Mouse (Mus musculus) kidney, postnatal 0 days (tissue): ENCODE measurements around the gene 2610528J11Rik. TPM values are rescaled to one million over a fixed set of nuclear protein-coding genes. Genes with fewer than 3 reads are reported as not detected.
A peak's percentile ranks its signal among the peaks of the same experiment; 100 is the strongest.
"Not testable (repeated sequence)": the region's sequence is repeated elsewhere in the genome, so short reads cannot be mapped to it uniquely, and the experiment has no call there.

Experiments used
- ATAC-seq: fragments of 200-750 bp; cut with Nextera tagmentation; replicated peaks from 2 replicates; pipeline ENCODE4 v1.8.0; 2017; ENCODE audit warnings: low read depth, moderate number of reproducible peaks, moderate TSS enrichment, moderate library complexity; ENCODE audit not compliant: low FRiP score
- DNase-seq: peaks from one replicate; pipeline ENCODE4 v3.0.0-alpha.2; 2016; ENCODE audit warnings: low spot score
- H3K27ac ChIP-seq: fragments of 300-500 bp; sonication (generic); 2 replicates; pipeline ENCODE4 v1.5.1; 2014; ENCODE audit warnings: mild to moderate bottlenecking
- H3K27me3 ChIP-seq: fragments of 300-500 bp; sonication (generic); 2 replicates; pipeline ENCODE4 v1.6.1; 2014; ENCODE audit warnings: low read length, mixed read lengths; ENCODE audit not compliant: insufficient read depth
- H3K36me3 ChIP-seq: fragments of 300-500 bp; sonication (generic); 2 replicates; pipeline ENCODE4 v1.6.1; 2014; ENCODE audit warnings: low read length, mixed read lengths; ENCODE audit not compliant: insufficient read depth
- H3K4me1 ChIP-seq: fragments of 300-500 bp; sonication (generic); replicated peaks from 2 replicates; pipeline ENCODE4 v1.6.1; 2014; ENCODE audit warnings: antibody characterized with exemption, low read length, mixed read lengths; ENCODE audit not compliant: insufficient read depth
- H3K4me2 ChIP-seq: fragments of 300-500 bp; sonication (generic); 2 replicates; pipeline ENCODE4 v1.6.1; 2014; ENCODE audit warnings: mild to moderate bottlenecking, low read length, moderate library complexity, mixed read lengths
- H3K4me3 ChIP-seq: fragments of 300-500 bp; sonication (generic); replicated peaks from 2 replicates; pipeline ENCODE4 v1.5.1; 2014; ENCODE audit warnings: low read depth, low read length
- H3K9ac ChIP-seq: fragments of 300-500 bp; sonication (generic); 2 replicates; pipeline ENCODE4 v1.6.1; 2014; ENCODE audit warnings: low read depth, low read length
- H3K9me3 ChIP-seq: fragments of 300-500 bp; sonication (generic); replicated peaks from 2 replicates; pipeline ENCODE4 v1.6.1; 2016; ENCODE audit warnings: low read length, inconsistent platforms, mixed read lengths
- CTCF ChIP-seq: IDR thresholded peaks from 2 replicates; pipeline ENCODE4 v1.5.1; 2016; ENCODE audit warnings: antibody characterized with exemption, low read depth, mild to moderate bottlenecking, moderate library complexity
- WGBS: fragments of 180-500 bp; shearing (Covaris S2); extraction: QIAGEN DNeasy Blood & Tissue Kit; methylation state at CpG from one replicate; pipeline ENCODE4 v1.1.7; 2014; 5-methylcytosine and 5-hydroxymethylcytosine counted together
- polyA plus RNA-seq: library from polyadenylated mRNA; unstranded; fragments of >200 nt; fragmentation: Nextera tagmentation; extraction: Ambion mirVana; gene quantifications from 2 replicates; pipeline ENCODE4 v1.2.1, GENCODE M21; 2015

2610528J11Rik gene
- 63.3 and 66.5 TPM in 2 replicates for polyA plus RNA-seq

DNA sequence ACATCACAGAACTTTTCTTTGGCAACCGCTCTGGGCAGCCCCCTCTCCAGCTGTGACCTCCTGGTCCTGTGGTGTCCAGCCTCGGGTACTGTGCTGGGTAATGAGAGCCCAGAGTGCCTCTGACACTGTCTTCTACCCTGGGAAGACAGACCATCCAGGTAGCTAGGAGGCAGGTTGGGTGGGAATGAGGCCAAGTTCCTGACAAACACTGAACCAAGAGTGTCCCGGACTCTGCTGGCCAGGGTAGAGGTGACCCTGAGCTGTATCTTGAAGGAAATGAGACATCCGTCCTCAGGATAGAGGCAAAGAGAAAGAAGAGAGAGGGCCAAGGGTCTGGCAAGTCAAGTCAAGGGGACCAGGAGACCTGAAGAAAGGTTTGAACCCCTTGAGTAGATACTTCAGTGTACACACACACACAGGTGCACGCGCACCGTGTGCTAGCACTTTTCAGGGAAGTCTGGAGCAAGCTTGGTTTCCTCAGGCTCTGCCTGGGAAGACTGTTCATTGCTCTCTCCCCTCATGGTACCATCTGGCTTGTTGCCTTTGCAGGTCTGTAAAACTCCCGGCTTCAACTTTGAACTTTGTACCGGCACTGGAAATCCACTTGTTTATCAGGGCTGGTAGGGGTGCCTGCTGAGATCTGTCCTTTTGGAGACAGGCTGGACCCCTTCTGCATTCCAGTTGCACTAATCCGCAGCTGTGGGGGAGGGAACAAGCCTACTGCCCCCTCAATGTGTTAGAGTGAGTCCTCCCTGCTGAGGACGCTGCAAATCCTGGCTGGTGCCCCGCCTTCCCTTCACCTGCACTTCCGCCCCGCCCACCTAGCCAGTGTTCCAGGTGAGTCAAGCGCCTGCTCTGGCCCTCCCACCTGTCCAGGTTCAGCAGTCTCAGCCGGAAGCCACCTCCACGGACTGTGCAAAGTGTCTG is at the start of gene 2610528J11Rik:
TSS of gene 2610528J11Rik (plus strand) at position 592 of the 927 bp plus-strand sequence.
- ATAC-seq (peak; percentile 85), DNase-seq (peak; percentile 43)
- no peaks in the 10 kb centered on the region for H3K9me3 ChIP-seq
- H3K9ac ChIP-seq = peak within 1 kb of the TSS; percentile 38; the same call in 1 of the 2 replicates
- H3K27me3 ChIP-seq = no peaks in the 10 kb centered on the region
- H3K4me3 ChIP-seq = no peak within 1 kb of the TSS
- TF ChIP-seq CTCF = no peak
- WGBS = 36% methylated on average over 17 of the region's 17 CpGs
- no peaks in the 10 kb centered on the region for H3K36me3 ChIP-seq
- peak within 1 kb of the TSS; percentile 46 for H3K4me2 ChIP-seq
- peak within 1 kb of the TSS; percentile 70 for H3K27ac ChIP-seq
- no peaks in the 10 kb centered on the region; the same call in 1 of the 2 replicates for H3K4me1 ChIP-seq

DNA sequence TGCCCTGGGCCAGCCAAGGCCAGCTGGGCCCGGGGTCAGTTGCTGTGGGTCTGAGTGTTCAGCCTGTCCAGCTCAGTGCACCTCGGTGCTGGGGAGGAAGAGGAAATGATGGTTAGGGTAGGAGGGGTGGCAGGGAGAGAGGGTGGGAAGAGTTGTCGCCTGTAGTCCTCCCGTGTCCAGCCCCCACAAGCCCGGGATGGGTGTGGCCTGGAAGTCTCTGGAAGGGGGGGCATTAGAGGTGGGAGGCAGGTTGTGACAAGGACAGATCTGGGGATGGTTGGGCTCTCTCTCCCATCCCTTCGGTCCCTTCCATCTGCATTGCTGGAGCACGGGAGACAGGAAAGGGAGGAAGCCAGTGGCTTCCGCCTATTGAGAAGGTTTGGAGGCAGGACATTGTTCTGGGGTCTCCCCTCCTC is 37.1 kb upstream of the 2610528J11Rik start, which contains the start of gene Tie1:
TSS of gene Tie1 (minus strand) at position 345 of the 416 bp plus-strand sequence.
- H3K9me3 ChIP-seq = no peaks in the 10 kb centered on the region
- H3K4me1 ChIP-seq = no peaks in the 10 kb centered on the region
- H3K4me2 ChIP-seq = peak within 1 kb of the TSS; percentile 39
- H3K4me3 ChIP-seq = peak within 1 kb of the TSS; percentile 7; the same call in 1 of the 2 replicates
- ATAC-seq = peak; percentile 73; the same call in 1 of the 2 replicates
- H3K27me3 ChIP-seq = no peaks in the 10 kb centered on the region
- WGBS = 61% methylated on average over 8 of the region's 8 CpGs
- no peak for TF ChIP-seq CTCF
- H3K27ac ChIP-seq = no peak within 1 kb of the TSS
- peak; percentile 77 for DNase-seq
- no peaks in the 10 kb centered on the region for H3K36me3 ChIP-seq
- peak within 1 kb of the TSS; percentile 27; the same call in 1 of the 2 replicates for H3K9ac ChIP-seq

DNA sequence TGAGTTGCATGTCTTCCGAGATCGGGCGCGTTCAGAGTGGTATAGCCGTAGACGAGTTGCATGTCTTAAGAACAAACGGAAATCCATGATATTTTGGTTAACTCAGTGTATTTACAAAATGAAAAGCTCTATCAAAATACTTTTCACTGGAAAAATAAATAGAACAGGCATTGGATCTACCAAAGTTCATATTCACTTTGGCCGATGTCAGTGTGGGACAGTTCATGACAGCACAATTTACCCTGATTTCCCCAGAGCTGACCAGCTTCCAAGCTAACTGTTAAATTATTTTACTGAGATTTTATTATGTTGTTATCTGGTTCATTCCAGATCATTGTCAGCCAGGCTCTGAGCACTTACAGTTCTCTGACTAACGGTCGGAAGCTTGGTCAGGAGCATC is 36.3 kb upstream of the 2610528J11Rik start:
- Histone ChIP-seq H3K27ac (no peak overlapping the region), H3K36me3 (no peaks in the 10 kb centered on the region), H3K9ac (no peak overlapping the region), H3K27me3 (no peaks in the 10 kb centered on the region), H3K4me1 (no peaks in the 10 kb centered on the region), H3K4me2 (no peak overlapping the region), H3K9me3 (no peaks in the 10 kb centered on the region), H3K4me3 (no peak overlapping the region)
- no peak for ATAC-seq
- WGBS = 83% methylated on average over 10 of the region's 10 CpGs
- TF ChIP-seq CTCF = no peak
- DNase-seq = no peak

DNA sequence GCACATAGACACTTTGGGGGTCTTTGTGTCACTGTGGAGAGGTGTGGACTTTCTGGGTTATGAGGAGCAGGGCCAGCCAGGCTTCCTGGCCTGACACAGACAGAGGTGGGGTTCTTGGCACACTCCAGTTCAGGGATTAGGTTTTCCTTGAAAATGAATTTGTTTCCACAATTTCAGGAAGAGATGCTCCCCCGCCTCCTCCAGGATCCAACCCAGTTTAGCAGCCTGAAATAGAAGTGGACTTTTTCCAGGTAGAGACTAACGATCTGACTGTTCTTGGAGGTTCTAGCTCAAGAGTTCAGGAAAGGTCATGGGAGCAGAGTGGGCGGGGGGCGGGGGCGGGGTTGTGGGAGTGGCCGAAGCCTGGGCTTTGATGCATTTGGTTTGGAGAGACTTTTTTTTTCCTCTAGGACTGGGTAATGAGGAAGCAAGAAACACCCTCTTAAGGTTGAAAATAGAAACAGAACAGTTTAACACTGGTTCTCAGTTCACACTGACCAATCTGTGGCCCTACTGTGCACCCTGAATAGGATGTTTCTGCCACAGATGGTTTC is 26.6 kb upstream of the 2610528J11Rik start:
- Histone ChIP-seq H3K4me3 (no peak overlapping the region), H3K36me3 (no peaks in the 10 kb centered on the region), H3K9ac (no peak overlapping the region), H3K27ac (no peak overlapping the region), H3K9me3 (no peaks in the 10 kb centered on the region), H3K4me2 (no peak overlapping the region), H3K4me1 (no peaks in the 10 kb centered on the region), H3K27me3 (no peaks in the 10 kb centered on the region)
- no peak for TF ChIP-seq CTCF
- ATAC-seq = no peak
- no peak for DNase-seq
- 27% methylated on average over 6 of the region's 6 CpGs for WGBS

DNA sequence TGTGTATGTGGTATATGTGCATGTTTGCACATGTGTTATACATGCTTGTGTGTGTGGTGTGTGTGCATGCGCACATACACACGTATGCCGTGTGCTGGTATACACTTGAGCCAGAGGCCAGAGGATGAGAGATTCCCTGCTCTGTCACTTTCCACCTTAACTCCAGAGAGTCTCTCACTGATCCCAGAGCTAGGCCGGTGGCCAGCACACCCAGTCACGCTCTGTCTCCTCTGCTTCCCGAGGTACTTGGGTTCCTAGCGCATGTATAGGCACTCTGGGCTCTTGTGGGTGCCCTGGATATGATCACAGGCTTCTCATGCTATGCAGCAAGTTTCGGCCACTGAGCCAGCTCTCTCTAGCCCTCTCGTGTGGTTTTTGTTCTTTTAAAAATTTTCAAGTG is 26.0 kb upstream of the 2610528J11Rik start:
- DNase-seq = no peak
- 66% methylated on average over 9 of the region's 9 CpGs for WGBS

DNA sequence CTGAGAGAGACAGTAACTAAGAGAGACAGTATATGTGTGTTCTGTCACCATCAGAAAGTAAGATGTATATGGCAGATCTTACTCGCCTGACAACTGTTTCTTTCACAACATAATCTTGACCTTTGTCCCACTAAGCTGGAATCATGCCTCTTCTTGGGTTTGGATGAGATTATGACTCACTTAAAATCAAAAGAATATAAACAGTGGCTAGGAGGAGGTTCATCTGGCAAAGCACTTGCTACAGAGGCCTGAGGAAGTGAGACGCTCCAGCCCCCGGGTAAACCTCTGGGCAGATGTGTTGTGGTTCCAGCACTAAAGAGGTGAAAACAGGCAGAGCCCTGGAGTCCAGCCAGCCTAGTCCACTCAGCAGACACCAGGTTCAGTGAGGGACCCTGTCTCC is 21.2 kb upstream of the 2610528J11Rik start:
- ATAC-seq = no peak
- no peaks in the 10 kb centered on the region for H3K4me1 ChIP-seq
- no peak for DNase-seq
- WGBS = 58% methylated on average over 3 of the region's 3 CpGs
- no peak overlapping the region for H3K27ac ChIP-seq
- H3K9me3 ChIP-seq = no peaks in the 10 kb centered on the region
- no peak overlapping the region for H3K9ac ChIP-seq
- no peaks in the 10 kb centered on the region for H3K36me3 ChIP-seq
- no peak for TF ChIP-seq CTCF
- H3K27me3 ChIP-seq = no peaks in the 10 kb centered on the region
- H3K4me2 ChIP-seq = no peak overlapping the region
- H3K4me3 ChIP-seq = no peak overlapping the region

More for the DNA sequence above, 26.0 kb upstream of the 2610528J11Rik start:
- Histone ChIP-seq H3K4me2 (no peak overlapping the region), H3K36me3 (no peaks in the 10 kb centered on the region), H3K9ac (no peak overlapping the region), H3K4me3 (no peak overlapping the region), H3K9me3 (no peaks in the 10 kb centered on the region), H3K4me1 (no peaks in the 10 kb centered on the region), H3K27ac (no peak overlapping the region), H3K27me3 (no peaks in the 10 kb centered on the region)
- no peak for ATAC-seq
- no peak for TF ChIP-seq CTCF

DNA sequence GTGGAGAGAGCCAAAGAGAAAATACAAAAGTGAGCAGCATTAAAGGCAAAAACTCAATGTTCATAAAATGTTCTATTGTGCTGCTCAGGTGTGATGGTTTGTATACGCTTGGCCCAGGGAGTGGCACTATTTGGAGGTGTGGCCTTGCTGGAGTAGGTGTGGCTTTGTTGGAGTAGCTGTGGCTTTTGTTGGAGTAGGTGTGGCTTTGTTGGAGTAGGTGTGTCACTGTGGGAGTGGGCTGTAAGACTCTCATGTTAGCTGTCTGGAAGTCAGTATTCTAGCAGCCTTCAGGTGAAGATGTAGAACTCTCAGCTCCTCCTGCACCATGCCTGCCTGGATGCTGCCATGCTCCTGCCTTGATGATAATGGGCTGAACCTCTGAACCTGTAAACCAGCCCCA is 19.6 kb upstream of the 2610528J11Rik start:
- H3K9me3 ChIP-seq, H3K4me1 ChIP-seq, H3K27ac ChIP-seq, H3K9ac ChIP-seq, H3K36me3 ChIP-seq, H3K27me3 ChIP-seq, H3K4me3 ChIP-seq, DNase-seq, H3K4me2 ChIP-seq, ATAC-seq: not testable (repeated sequence)
- WGBS = 76% methylated on average over 1 of the region's 1 CpGs
